Mouse (Mus musculus) hindbrain, embryonic 13.5 days (tissue): Measurements from ENCODE around the gene Rnf13. TPM values are rescaled to one million over a fixed set of nuclear protein-coding genes. Genes with fewer than 3 reads are reported as not detected.

Experiments
- ATAC-seq: fragments of 200-750 bp; cut with Nextera tagmentation; 2 replicates; pipeline ENCODE4 v1.8.0; 2017; ENCODE audit warnings: moderate TSS enrichment; ENCODE audit not compliant: low FRiP score
- H3K27ac ChIP-seq: fragments of 300-500 bp; sonication (generic); 2 replicates; pipeline ENCODE4 v1.5.1; 2015; ENCODE audit warnings: inconsistent platforms, mild to moderate bottlenecking, moderate library complexity
- H3K27me3 ChIP-seq: fragments of 300-500 bp; sonication (generic); 2 replicates; pipeline ENCODE4 v1.6.1; 2015; ENCODE audit warnings: mild to moderate bottlenecking, inconsistent platforms
- H3K36me3 ChIP-seq: fragments of 300-500 bp; sonication (generic); 2 replicates; pipeline ENCODE4 v1.6.1; 2015; ENCODE audit warnings: mild to moderate bottlenecking, inconsistent platforms
- H3K4me1 ChIP-seq: fragments of 300-500 bp; sonication (generic); replicated peaks from 2 replicates; pipeline ENCODE4 v1.6.1; 2015; ENCODE audit warnings: inconsistent platforms
- H3K4me2 ChIP-seq: fragments of 300-500 bp; sonication (generic); 2 replicates; pipeline ENCODE4 v1.6.1; 2015; ENCODE audit warnings: inconsistent platforms, mild to moderate bottlenecking, moderate library complexity
- H3K4me3 ChIP-seq: fragments of 300-500 bp; sonication (generic); 2 replicates; pipeline ENCODE4 v1.5.1; 2015; ENCODE audit warnings: mild to moderate bottlenecking, inconsistent platforms
- H3K9ac ChIP-seq: fragments of 300-500 bp; sonication (generic); 2 replicates; pipeline ENCODE4 v1.6.1; 2015; ENCODE audit warnings: mild to moderate bottlenecking, inconsistent platforms
- H3K9me3 ChIP-seq: fragments of 300-500 bp; sonication (generic); 2 replicates; pipeline ENCODE4 v1.6.1; 2016; ENCODE audit warnings: inconsistent platforms
- WGBS: fragments of 180-500 bp; shearing (Covaris S2); methylation state at CpG from one replicate; pipeline ENCODE4 v1.1.7; 2015; 5-methylcytosine and 5-hydroxymethylcytosine counted together
- polyA plus RNA-seq: library from polyadenylated mRNA; unstranded; fragments of >200 nt; fragmentation: Nextera tagmentation; extraction: Ambion mirVana; gene quantifications from 2 replicates; pipeline ENCODE4 v1.2.1, GENCODE M21; 2015

Rnf13 gene
- 70.2 and 72.7 TPM in 2 replicates for polyA plus RNA-seq

- WGBS, result under 1% methylated on average over 59 of the region's 59 CpGs
- H3K4me1 ChIP-seq, result peaks cover 19% of the 10 kb centered on the region
- ATAC-seq, result peak; percentile 100
- H3K27ac ChIP-seq, result peak within 1 kb of the TSS; percentile 94
- H3K27me3 ChIP-seq, result no peaks in the 10 kb centered on the region
- H3K9ac ChIP-seq, result peak within 1 kb of the TSS; percentile 84
- H3K4me3 ChIP-seq, result peak within 1 kb of the TSS; percentile 79
- no peaks in the 10 kb centered on the region for H3K36me3 ChIP-seq
- H3K9me3 ChIP-seq, result no peaks in the 10 kb centered on the region
- peak within 1 kb of the TSS; percentile 81 for H3K4me2 ChIP-seq
Measured at GRCm38 (mm10) chr3:57735511-57736370, at the start of gene Rnf13. TSS of gene Rnf13 (plus strand) at chr3:57736062.

GRCm38 (mm10) chr3:57691772-57692171, 44.1 kb upstream of the Rnf13 start:
- Histone ChIP-seq H3K9me3 (no peaks in the 10 kb centered on the region), H3K27ac (no peak overlapping the region), H3K4me2 (no peak overlapping the region), H3K36me3 (no peaks in the 10 kb centered on the region), H3K4me1 (no peaks in the 10 kb centered on the region), H3K4me3 (no peak overlapping the region), H3K27me3 (no peaks in the 10 kb centered on the region), H3K9ac (no peak overlapping the region)
- WGBS, result 89% methylated on average over 4 of the region's 4 CpGs
- ATAC-seq, result no peak

- ATAC-seq, result no peak
- H3K36me3 ChIP-seq, result no peaks in the 10 kb centered on the region
- no peak within 1 kb of the TSS for H3K9ac ChIP-seq
- H3K4me2 ChIP-seq, result no peak within 1 kb of the TSS
- H3K4me3 ChIP-seq, result no peak within 1 kb of the TSS
- H3K9me3 ChIP-seq, result no peaks in the 10 kb centered on the region
- no peak within 1 kb of the TSS for H3K27ac ChIP-seq
- no peaks in the 10 kb centered on the region for H3K27me3 ChIP-seq
- no peaks in the 10 kb centered on the region for H3K4me1 ChIP-seq
- WGBS, result 41% methylated on average over 2 of the region's 2 CpGs
Measured at GRCm38 (mm10) chr3:57692719-57693118, 43.1 kb upstream of the Rnf13 start, which contains the start of gene Ankub1. TSS of gene Ankub1 (minus strand) at chr3:57692799.

GRCm38 (mm10) chr3:57696249-57696648, 39.6 kb upstream of the Rnf13 start:
- no peak overlapping the region for H3K27ac ChIP-seq
- no peaks in the 10 kb centered on the region for H3K36me3 ChIP-seq
- no peak overlapping the region for H3K9ac ChIP-seq
- H3K9me3 ChIP-seq, result no peaks in the 10 kb centered on the region
- no peaks in the 10 kb centered on the region for H3K27me3 ChIP-seq
- WGBS, result 91% methylated on average over 4 of the region's 4 CpGs
- no peak overlapping the region for H3K4me3 ChIP-seq
- ATAC-seq, result no peak
- no peaks in the 10 kb centered on the region for H3K4me1 ChIP-seq
- no peak overlapping the region for H3K4me2 ChIP-seq

- no peak overlapping the region for H3K9ac ChIP-seq
- no peak overlapping the region for H3K4me3 ChIP-seq
- WGBS, result 96% methylated on average over 9 of the region's 9 CpGs
Measured at GRCm38 (mm10) chr3:57696779-57697178, 39.1 kb upstream of the Rnf13 start.

GRCm38 (mm10) chr3:57714151-57714550, 21.7 kb upstream of the Rnf13 start:
- WGBS, result 92% methylated on average over 6 of the region's 6 CpGs
- Histone ChIP-seq H3K27ac (no peak overlapping the region), H3K9me3 (no peaks in the 10 kb centered on the region), H3K9ac (no peak overlapping the region), H3K27me3 (no peaks in the 10 kb centered on the region), H3K4me3 (no peak overlapping the region), H3K4me2 (no peak overlapping the region), H3K4me1 (no peaks in the 10 kb centered on the region), H3K36me3 (no peaks in the 10 kb centered on the region)
- ATAC-seq, result no peak

More at GRCm38 (mm10) chr3:57696779-57697178, 39.1 kb upstream of the Rnf13 start:
- ATAC-seq, result no peak
- no peak overlapping the region for H3K4me2 ChIP-seq
- no peaks in the 10 kb centered on the region for H3K36me3 ChIP-seq
- H3K4me1 ChIP-seq, result no peaks in the 10 kb centered on the region
- no peaks in the 10 kb centered on the region for H3K9me3 ChIP-seq
- H3K27me3 ChIP-seq, result no peaks in the 10 kb centered on the region
- H3K27ac ChIP-seq, result no peak overlapping the region

GRCm38 (mm10) chr3:57732206-57732915, 3.5 kb upstream of the Rnf13 start:
- Histone ChIP-seq H3K9ac (no peak overlapping the region), H3K36me3 (no peaks in the 10 kb centered on the region), H3K4me2 (no peak overlapping the region), H3K27ac (no peak overlapping the region), H3K9me3 (no peaks in the 10 kb centered on the region), H3K4me1 (peaks cover 13% of the 10 kb centered on the region), H3K27me3 (no peaks in the 10 kb centered on the region), H3K4me3 (no peak overlapping the region)
- WGBS, result 76% methylated on average over 5 of the region's 5 CpGs
- ATAC-seq, result no peak

GRCm38 (mm10) chr3:57736419-57737095, 695 bp downstream of the Rnf13 start:
- H3K36me3 ChIP-seq, result no peaks in the 10 kb centered on the region
- H3K4me1 ChIP-seq, result peaks cover 19% of the 10 kb centered on the region
- peak overlapping the region; percentile 81 for H3K4me2 ChIP-seq
- H3K27me3 ChIP-seq, result no peaks in the 10 kb centered on the region
- H3K27ac ChIP-seq, result peak overlapping the region; percentile 94
- 2% methylated on average over 13 of the region's 13 CpGs for WGBS
- peak overlapping the region; percentile 79 for H3K4me3 ChIP-seq
- no peak for ATAC-seq
- H3K9me3 ChIP-seq, result no peaks in the 10 kb centered on the region
- H3K9ac ChIP-seq, result peak overlapping the region; percentile 84

- no peaks in the 10 kb centered on the region for H3K36me3 ChIP-seq
- WGBS, result 92% methylated on average over 1 of the region's 1 CpGs
- H3K4me1 ChIP-seq, result peaks cover 19% of the 10 kb centered on the region
- no peaks in the 10 kb centered on the region for H3K9me3 ChIP-seq
- no peak overlapping the region for H3K9ac ChIP-seq
- no peaks in the 10 kb centered on the region for H3K27me3 ChIP-seq
- no peak overlapping the region for H3K27ac ChIP-seq
- H3K4me3 ChIP-seq, result no peak overlapping the region
- no peak overlapping the region for H3K4me2 ChIP-seq
- ATAC-seq, result no peak
Measured at GRCm38 (mm10) chr3:57739830-57740229, 4.0 kb downstream of the Rnf13 start.

- Histone ChIP-seq H3K27me3 (no peaks in the 10 kb centered on the region), H3K27ac (no peak overlapping the region), H3K4me2 (no peak overlapping the region), H3K9ac (no peak overlapping the region), H3K9me3 (no peaks in the 10 kb centered on the region), H3K4me1 (no peaks in the 10 kb centered on the region), H3K4me3 (no peak overlapping the region), H3K36me3 (no peaks in the 10 kb centered on the region)
- no peak for ATAC-seq
- 93% methylated on average over 3 of the region's 3 CpGs for WGBS
Measured at GRCm38 (mm10) chr3:57748576-57749267, 12.9 kb downstream of the Rnf13 start.

GRCm38 (mm10) chr3:57776915-57777314, 41.1 kb downstream of the Rnf13 start:
- no peak overlapping the region for H3K9ac ChIP-seq
- no peak for ATAC-seq
- WGBS, result 96% methylated on average over 2 of the region's 2 CpGs
- no peaks in the 10 kb centered on the region for H3K27me3 ChIP-seq
- no peak overlapping the region for H3K4me2 ChIP-seq
- no peaks in the 10 kb centered on the region for H3K4me1 ChIP-seq
- H3K4me3 ChIP-seq, result no peak overlapping the region
- H3K27ac ChIP-seq, result no peak overlapping the region
- peaks cover 15% of the 10 kb centered on the region; the same call in 1 of the 2 replicates for H3K36me3 ChIP-seq
- H3K9me3 ChIP-seq, result no peaks in the 10 kb centered on the region

GRCm38 (mm10) chr3:57788472-57788871, 52.6 kb downstream of the Rnf13 start:
- H3K36me3 ChIP-seq, result no peaks in the 10 kb centered on the region
- no peak overlapping the region for H3K4me2 ChIP-seq
- no peaks in the 10 kb centered on the region for H3K9me3 ChIP-seq
- no peaks in the 10 kb centered on the region for H3K4me1 ChIP-seq
- no peak overlapping the region for H3K9ac ChIP-seq
- no peaks in the 10 kb centered on the region for H3K27me3 ChIP-seq
- ATAC-seq, result no peak
- H3K27ac ChIP-seq, result no peak overlapping the region
- no peak overlapping the region for H3K4me3 ChIP-seq
- WGBS, result 80% methylated on average over 4 of the region's 4 CpGs
